Mouse (Mus musculus): ENCODE results near the gene Narfl. TPM values are rescaled to one million over a fixed set of nuclear protein-coding genes. Genes with fewer than 3 reads are reported as not detected.
"Not testable (repeated sequence)": the region's sequence is repeated elsewhere in the genome, so short reads cannot be mapped to it uniquely, and the experiment has no call there.

Gene Narfl
- polyA plus RNA-seq, 1 experiment from 2014 or later: 28.0 TPM

DNA sequence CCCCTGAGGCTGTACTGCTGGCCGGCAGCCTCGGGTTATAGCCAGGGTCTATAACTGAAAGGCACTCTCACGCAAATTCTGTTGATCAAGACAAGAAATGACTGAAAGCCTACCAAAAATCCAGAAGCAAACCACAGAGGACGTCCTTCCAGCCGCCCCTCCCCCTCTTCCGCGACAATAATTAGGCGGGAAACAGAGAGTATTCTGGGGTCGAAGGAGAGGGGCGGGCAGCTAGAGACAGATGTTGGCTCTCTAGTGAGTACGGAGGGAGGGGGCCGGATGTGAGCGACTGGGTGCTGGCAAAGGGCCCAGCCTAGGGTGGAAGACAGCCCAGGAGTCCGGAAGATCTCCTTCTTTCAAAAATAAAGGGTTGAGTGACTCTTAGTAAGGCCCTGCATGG lies 19.0 kb downstream of the Narfl start, which contains the start of gene Fam173a:
Fam173a (minus strand) TSS at position 287 of the 400 bp plus-strand sequence.
- WGBS: 1% methylated on average over 14 of the region's 14 CpGs
- peak; percentile 53 for ATAC-seq
- H3K4me1 ChIP-seq (replicated peaks): peaks cover 61% of the 10 kb centered on the region

GRCm38 (mm10) chr17:25794197-25794596 lies 20.6 kb downstream of the Narfl start:
- Histone ChIP-seq H3K27me3 (no peaks in the 10 kb centered on the region), H3K36me3 (peaks cover 8% of the 10 kb centered on the region; the same call in 1 of the 2 replicates), H3K4me1 (replicated peaks) (peaks cover 61% of the 10 kb centered on the region), H3K9ac (replicated peaks) (peak overlapping the region; percentile 71), H3K27ac (peak overlapping the region; percentile 91; the same call in 1 of the 2 replicates), H3K4me2 (replicated peaks) (peak overlapping the region; percentile 82), H3K9me3 (no peaks in the 10 kb centered on the region), H3K4me3 (replicated peaks) (peak overlapping the region; percentile 64)
- ATAC-seq: no peak
- WGBS: 16% methylated on average over 13 of the region's 13 CpGs

More for the DNA sequence above, 19.0 kb downstream of the Narfl start, which contains the start of gene Fam173a:
- peaks cover 18% of the 10 kb centered on the region for H3K36me3 ChIP-seq
- H3K27me3 ChIP-seq: no peaks in the 10 kb centered on the region
- H3K4me2 ChIP-seq (replicated peaks): peak within 1 kb of the TSS; percentile 82
- H3K27ac ChIP-seq: peak within 1 kb of the TSS; percentile 91
- peak within 1 kb of the TSS; percentile 81 for H3K9ac ChIP-seq (replicated peaks)
- H3K9me3 ChIP-seq: no peaks in the 10 kb centered on the region
- H3K4me3 ChIP-seq (replicated peaks): peak within 1 kb of the TSS; percentile 79

- H3K36me3 ChIP-seq: no peaks in the 10 kb centered on the region
- no peak for ATAC-seq
- H3K4me1 ChIP-seq (replicated peaks): peaks cover 61% of the 10 kb centered on the region
- H3K9ac ChIP-seq (replicated peaks): peak overlapping the region; percentile 71
- peak overlapping the region; percentile 82 for H3K4me2 ChIP-seq (replicated peaks)
- H3K9me3 ChIP-seq: no peaks in the 10 kb centered on the region
- H3K27me3 ChIP-seq: no peaks in the 10 kb centered on the region
- H3K27ac ChIP-seq: peak overlapping the region; percentile 91
- WGBS: 39% methylated on average over 17 of the region's 17 CpGs
- H3K4me3 ChIP-seq (replicated peaks): peak overlapping the region; percentile 64
Measured at GRCm38 (mm10) chr17:25794998-25795397, 21.4 kb downstream of the Narfl start.

DNA sequence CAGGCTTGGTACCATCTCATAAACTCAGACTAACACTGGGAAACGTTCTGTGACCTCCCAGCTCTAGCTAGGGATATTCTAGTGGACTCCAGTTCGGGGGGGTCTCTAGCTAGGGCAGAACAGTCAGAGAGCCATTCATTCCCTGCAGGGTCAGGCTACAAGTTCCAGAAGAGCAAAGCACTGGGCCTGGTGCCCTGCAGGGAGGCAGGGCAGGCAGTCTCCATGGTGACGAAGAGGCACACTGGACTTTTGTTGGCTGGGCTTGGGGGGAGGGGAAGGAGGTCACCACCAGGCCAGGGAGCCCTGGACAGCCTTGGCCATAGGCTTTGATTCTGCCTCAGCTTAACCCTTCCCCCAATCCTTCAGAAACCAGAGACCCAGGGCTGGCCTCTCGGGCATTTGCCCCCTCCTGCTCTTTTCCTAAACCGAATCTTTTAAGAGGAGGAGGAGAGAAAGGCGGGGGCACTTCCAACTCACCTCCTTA lies 22.1 kb downstream of the Narfl start, which contains the start of gene AC134908.4:
AC134908.4 (minus strand) TSS at position 51 of the 484 bp plus-strand sequence.
- WGBS: 0% methylated on average over 6 of the region's 6 CpGs
- ATAC-seq: no peak
- Histone ChIP-seq H3K9ac (replicated peaks) (peak within 1 kb of the TSS; percentile 71), H3K27ac (peak within 1 kb of the TSS; percentile 91), H3K4me1 (replicated peaks) (peaks cover 57% of the 10 kb centered on the region), H3K9me3 (no peaks in the 10 kb centered on the region), H3K4me3 (replicated peaks) (peak within 1 kb of the TSS; percentile 64), H3K27me3 (no peaks in the 10 kb centered on the region), H3K36me3 (no peaks in the 10 kb centered on the region), H3K4me2 (replicated peaks) (peak within 1 kb of the TSS; percentile 82)

- no peaks in the 10 kb centered on the region for H3K36me3 ChIP-seq
- peak overlapping the region; percentile 71 for H3K9ac ChIP-seq (replicated peaks)
- peak overlapping the region; percentile 60; the same call in 1 of the 2 replicates for H3K27ac ChIP-seq
- no peak for ATAC-seq
- under 1% methylated on average over 36 of the region's 37 CpGs for WGBS
- H3K4me1 ChIP-seq (replicated peaks): peaks cover 53% of the 10 kb centered on the region
- no peaks in the 10 kb centered on the region for H3K9me3 ChIP-seq
- no peaks in the 10 kb centered on the region for H3K27me3 ChIP-seq
- peak overlapping the region; percentile 64 for H3K4me3 ChIP-seq (replicated peaks)
- H3K4me2 ChIP-seq (replicated peaks): peak overlapping the region; percentile 82
Measured at GRCm38 (mm10) chr17:25796211-25796771, 22.7 kb downstream of the Narfl start.

DNA sequence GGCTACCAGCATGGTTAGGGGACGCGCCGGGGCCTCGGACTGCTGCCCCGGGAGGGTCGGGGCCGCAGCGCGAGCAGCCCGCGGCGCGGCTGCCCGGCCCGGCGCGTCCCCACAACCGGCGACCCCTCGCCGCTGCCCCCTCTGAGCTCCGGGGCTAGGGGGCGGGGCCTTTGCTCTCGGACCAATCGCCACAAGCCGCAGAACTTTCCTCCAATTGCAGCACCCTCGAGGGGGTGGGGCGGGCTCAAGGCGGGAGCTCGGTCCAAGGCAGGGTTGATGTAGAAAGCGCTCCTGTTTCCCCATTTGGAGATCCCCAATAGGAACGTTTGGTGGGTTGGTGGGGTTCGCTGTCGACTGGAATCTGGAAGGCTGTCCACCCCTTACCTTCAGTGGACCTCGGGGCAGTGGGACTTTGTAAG lies 23.4 kb downstream of the Narfl start, which contains the start of gene Metrn:
Metrn (minus strand) TSS at position 186 of the 419 bp plus-strand sequence.
- Histone ChIP-seq H3K4me3 (replicated peaks) (peak within 1 kb of the TSS; percentile 64), H3K4me2 (replicated peaks) (peak within 1 kb of the TSS; percentile 82), H3K27ac (peak within 1 kb of the TSS; percentile 60; the same call in 1 of the 2 replicates), H3K4me1 (replicated peaks) (peaks cover 55% of the 10 kb centered on the region), H3K9ac (replicated peaks) (peak within 1 kb of the TSS; percentile 71), H3K36me3 (no peaks in the 10 kb centered on the region), H3K27me3 (no peaks in the 10 kb centered on the region), H3K9me3 (no peaks in the 10 kb centered on the region)
- under 1% methylated on average over 35 of the region's 35 CpGs for WGBS
- peak; percentile 57 for ATAC-seq

- no peak for ATAC-seq
- no peak overlapping the region for H3K9ac ChIP-seq (replicated peaks)
- no peaks in the 10 kb centered on the region for H3K9me3 ChIP-seq
- no peaks in the 10 kb centered on the region for H3K36me3 ChIP-seq
- no peak overlapping the region for H3K4me2 ChIP-seq (replicated peaks)
- no peak overlapping the region for H3K4me3 ChIP-seq (replicated peaks)
- no peaks in the 10 kb centered on the region for H3K27me3 ChIP-seq
- 10% methylated on average over 6 of the region's 6 CpGs for WGBS
- no peak overlapping the region for H3K27ac ChIP-seq
- H3K4me1 ChIP-seq (replicated peaks): peaks cover 42% of the 10 kb centered on the region
Measured at GRCm38 (mm10) chr17:25801029-25801428, 27.5 kb downstream of the Narfl start.

DNA sequence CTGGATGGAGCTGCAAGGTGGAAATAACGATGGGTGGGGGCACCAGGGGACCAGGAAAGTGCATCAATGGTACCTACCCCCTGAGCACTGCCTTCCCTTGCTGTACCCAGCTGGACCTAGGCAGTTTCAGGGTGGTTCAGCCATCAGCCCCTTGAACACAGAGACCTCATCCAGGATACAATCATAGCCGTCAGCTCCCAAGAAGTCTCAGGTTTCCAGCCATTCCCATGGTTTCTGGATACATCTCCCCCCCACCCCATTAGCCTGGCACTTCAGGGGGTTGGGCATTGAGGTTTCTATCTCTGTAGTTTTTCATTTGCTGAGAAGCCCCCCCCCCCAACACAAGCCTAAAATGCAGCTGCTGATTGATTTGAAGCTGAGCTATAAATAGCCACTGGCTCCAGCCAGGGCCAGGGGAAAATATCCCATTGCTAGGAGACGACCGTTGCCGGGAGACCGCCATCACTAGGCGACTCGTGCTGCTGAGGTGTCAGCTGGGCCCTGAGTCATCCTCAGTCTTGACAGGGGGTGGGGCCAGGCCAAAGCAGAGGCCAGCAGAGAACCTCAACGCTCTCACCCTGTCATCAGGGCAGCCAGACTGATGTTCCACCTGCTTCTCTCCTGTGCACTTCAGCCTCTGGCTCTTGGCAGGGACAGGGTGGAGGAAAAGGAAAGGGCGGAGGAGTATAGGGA lies 29.4 kb downstream of the Narfl start:
- no peaks in the 10 kb centered on the region for H3K9me3 ChIP-seq
- H3K4me2 ChIP-seq (replicated peaks): peak overlapping the region; percentile 52
- ATAC-seq: peak; percentile 95
- 6% methylated on average over 10 of the region's 10 CpGs for WGBS
- peak overlapping the region; percentile 12; the same call in 1 of the 2 replicates for H3K4me3 ChIP-seq (replicated peaks)
- no peaks in the 10 kb centered on the region for H3K27me3 ChIP-seq
- H3K4me1 ChIP-seq (replicated peaks): peaks cover 32% of the 10 kb centered on the region
- H3K36me3 ChIP-seq: no peaks in the 10 kb centered on the region
- H3K9ac ChIP-seq (replicated peaks): peak overlapping the region; percentile 51
- peak overlapping the region; percentile 95 for H3K27ac ChIP-seq

GRCm38 (mm10) chr17:25806507-25806906 lies 32.9 kb downstream of the Narfl start:
- ATAC-seq: no peak
- H3K4me3 ChIP-seq (replicated peaks): no peak overlapping the region
- H3K27ac ChIP-seq: no peak overlapping the region
- no peaks in the 10 kb centered on the region for H3K36me3 ChIP-seq
- no peaks in the 10 kb centered on the region for H3K27me3 ChIP-seq
- H3K9ac ChIP-seq (replicated peaks): no peak overlapping the region
- no peaks in the 10 kb centered on the region for H3K9me3 ChIP-seq
- H3K4me2 ChIP-seq (replicated peaks): no peak overlapping the region
- WGBS: 95% methylated on average over 4 of the region's 4 CpGs
- peaks cover 52% of the 10 kb centered on the region for H3K4me1 ChIP-seq (replicated peaks)

- WGBS: 55% methylated on average over 2 of the region's 2 CpGs
- not testable (repeated sequence) for H3K27me3 ChIP-seq; H3K9me3 ChIP-seq; H3K36me3 ChIP-seq; H3K27ac ChIP-seq; H3K4me2 ChIP-seq (replicated peaks); ATAC-seq; H3K9ac ChIP-seq (replicated peaks); H3K4me3 ChIP-seq (replicated peaks)
- H3K4me1 ChIP-seq (replicated peaks): peaks cover 52% of the 10 kb centered on the region
Measured at GRCm38 (mm10) chr17:25807452-25807851, 33.9 kb downstream of the Narfl start.

- Histone ChIP-seq H3K4me2 (replicated peaks) (peak overlapping the region; percentile 88), H3K4me1 (replicated peaks) (peaks cover 52% of the 10 kb centered on the region), H3K9ac (replicated peaks) (peak overlapping the region; percentile 96), H3K9me3 (no peaks in the 10 kb centered on the region), H3K27me3 (peaks cover 6% of the 10 kb centered on the region; the same call in 1 of the 2 replicates), H3K36me3 (no peaks in the 10 kb centered on the region), H3K27ac (peak overlapping the region; percentile 99), H3K4me3 (replicated peaks) (peak overlapping the region; percentile 88)
- no peak for ATAC-seq
- WGBS: 32% methylated on average over 5 of the region's 5 CpGs
Measured at GRCm38 (mm10) chr17:25808028-25808427, 34.5 kb downstream of the Narfl start.

All from midbrain, embryonic 13.5 days (tissue).